Mouse (Mus musculus): ENCODE data around the gene Rangap1. TPM values are rescaled to one million over a fixed set of nuclear protein-coding genes. Genes with fewer than 3 reads are reported as not detected.
A peak's percentile ranks its signal among the peaks of the same experiment; 100 is the strongest.
"Not testable (repeated sequence)": the region's sequence is repeated elsewhere in the genome, so short reads cannot be mapped to it uniquely, and the experiment has no call there.

Gene Rangap1
- polyA plus RNA-seq, 1 experiment from 2014 or later, result 95.7 TPM

DNA sequence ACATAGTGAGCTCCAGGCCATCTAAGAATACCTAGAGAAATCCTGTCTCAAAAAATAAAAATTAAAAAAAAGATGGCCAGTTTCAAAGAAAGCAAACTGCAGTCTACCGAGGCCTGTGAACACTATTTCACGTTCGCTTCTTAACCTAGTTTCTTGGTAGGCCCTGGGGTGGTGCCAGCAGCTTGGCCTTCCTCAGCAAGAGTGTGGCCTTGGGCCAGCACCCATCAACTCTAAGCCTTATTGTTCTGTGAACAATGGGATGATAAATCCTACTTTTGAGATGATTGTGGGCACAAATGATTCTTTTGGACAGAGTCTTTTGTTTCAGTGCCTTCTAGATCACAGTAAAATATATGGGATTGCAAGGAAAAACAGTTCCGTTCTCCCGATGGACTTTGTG, 13.4 kb upstream of the Rangap1 start:
- no peak overlapping the region for H3K9ac ChIP-seq (ENCODE audit: low read length)
- whole genome bisulfite sequencing, result 77% methylated on average over 5 of the region's 5 CpGs
- H3K27ac ChIP-seq (ENCODE audit: low read length), result no peak overlapping the region
- H3K4me1 ChIP-seq (replicated peaks; ENCODE audit: control insufficient read depth, insufficient read depth, low read length), result no peaks in the 10 kb centered on the region
- no peaks in the 10 kb centered on the region for H3K9me3 ChIP-seq (ENCODE audit: control insufficient read depth, low read length)
- H3K4me3 ChIP-seq (ENCODE audit: low read length), result no peak overlapping the region
- H3K27me3 ChIP-seq (ENCODE audit: control insufficient read depth, insufficient read depth, low read depth, low read length), result no peaks in the 10 kb centered on the region
- H3K36me3 ChIP-seq (ENCODE audit: control insufficient read depth, insufficient read depth, low read length), result peaks cover 10% of the 10 kb centered on the region; the same call in 1 of the 2 replicates
- no peak for ATAC-seq (ENCODE audit: low read depth)
- no peak overlapping the region for H3K4me2 ChIP-seq (ENCODE audit: low read depth, low read length)

- Histone ChIP-seq H3K4me1 (replicated peaks; ENCODE audit: control insufficient read depth, insufficient read depth, low read length) (no peaks in the 10 kb centered on the region), H3K9ac (ENCODE audit: low read length) (no peak overlapping the region), H3K36me3 (ENCODE audit: control insufficient read depth, insufficient read depth, low read length) (peaks cover 6% of the 10 kb centered on the region; the same call in 1 of the 2 replicates), H3K27me3 (ENCODE audit: control insufficient read depth, insufficient read depth, low read depth, low read length) (no peaks in the 10 kb centered on the region), H3K27ac (ENCODE audit: low read length) (no peak overlapping the region), H3K4me3 (ENCODE audit: low read length) (no peak overlapping the region), H3K9me3 (ENCODE audit: control insufficient read depth, low read length) (no peaks in the 10 kb centered on the region), H3K4me2 (ENCODE audit: low read depth, low read length) (no peak overlapping the region)
- WGBS, result 92% methylated on average over 9 of the region's 9 CpGs
- ATAC-seq (ENCODE audit: low read depth), result no peak
These were observed 8.3 kb upstream of the Rangap1 start for GRCm38 (mm10) chr15:81753669-81754068.

- no peaks in the 10 kb centered on the region for H3K9me3 ChIP-seq (ENCODE audit: control insufficient read depth, low read length)
- WGBS, result 60% methylated on average over 14 of the region's 14 CpGs
These were observed 4.4 kb upstream of the Rangap1 start for GRCm38 (mm10) chr15:81749742-81750141.

DNA sequence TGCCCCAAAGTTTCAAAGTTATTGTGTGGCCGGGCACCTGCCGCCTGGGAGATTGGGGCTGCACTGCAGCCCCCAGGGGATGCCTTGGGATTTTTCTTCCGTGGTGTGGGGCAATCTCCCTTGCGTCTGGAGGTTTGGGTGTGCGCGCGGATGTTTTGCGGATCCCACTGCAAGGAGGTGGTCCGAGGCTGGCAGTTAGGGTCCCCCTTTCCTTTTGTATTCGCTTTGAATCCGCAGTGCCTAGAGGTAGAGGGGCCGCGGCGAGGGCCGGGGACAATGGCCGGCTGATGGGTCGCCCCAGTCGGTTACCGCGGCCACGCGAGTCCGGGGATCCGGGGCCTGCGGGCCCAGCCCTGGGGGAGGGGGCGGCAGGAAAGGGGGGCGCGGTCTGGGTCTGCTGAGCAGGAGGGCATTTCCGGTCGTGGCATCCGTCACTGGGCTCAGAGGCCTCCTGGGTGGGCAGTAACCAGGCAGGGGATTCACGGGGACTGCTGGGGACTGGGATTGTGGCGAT, 328 bp upstream of the Rangap1 start:
- Histone ChIP-seq H3K36me3 (ENCODE audit: control insufficient read depth, insufficient read depth, low read length) (no peaks in the 10 kb centered on the region), H3K4me1 (replicated peaks; ENCODE audit: control insufficient read depth, insufficient read depth, low read length) (peaks cover 8% of the 10 kb centered on the region), H3K9ac (ENCODE audit: low read length) (peak overlapping the region; percentile 93), H3K9me3 (ENCODE audit: control insufficient read depth, low read length) (no peaks in the 10 kb centered on the region), H3K4me2 (ENCODE audit: low read depth, low read length) (peak overlapping the region; percentile 71), H3K4me3 (ENCODE audit: low read length) (peak overlapping the region; percentile 79), H3K27ac (ENCODE audit: low read length) (peak overlapping the region; percentile 90), H3K27me3 (ENCODE audit: control insufficient read depth, insufficient read depth, low read depth, low read length) (no peaks in the 10 kb centered on the region)
- peak; percentile 85 for ATAC-seq (ENCODE audit: low read depth)
- WGBS, result under 1% methylated on average over 28 of the region's 33 CpGs

More at GRCm38 (mm10) chr15:81749742-81750141, 4.4 kb upstream of the Rangap1 start:
- Histone ChIP-seq H3K4me3 (ENCODE audit: low read length) (no peak overlapping the region), H3K9ac (ENCODE audit: low read length) (no peak overlapping the region), H3K4me2 (ENCODE audit: low read depth, low read length) (no peak overlapping the region), H3K27ac (ENCODE audit: low read length) (no peak overlapping the region), H3K36me3 (ENCODE audit: control insufficient read depth, insufficient read depth, low read length) (0 out of 2 replicates have a peak, but pooled peaks cover 2% of the 10 kb centered on the region), H3K4me1 (replicated peaks; ENCODE audit: control insufficient read depth, insufficient read depth, low read length) (peaks cover 5% of the 10 kb centered on the region), H3K27me3 (ENCODE audit: control insufficient read depth, insufficient read depth, low read depth, low read length) (no peaks in the 10 kb centered on the region)
- ATAC-seq (ENCODE audit: low read depth), result no peak

DNA sequence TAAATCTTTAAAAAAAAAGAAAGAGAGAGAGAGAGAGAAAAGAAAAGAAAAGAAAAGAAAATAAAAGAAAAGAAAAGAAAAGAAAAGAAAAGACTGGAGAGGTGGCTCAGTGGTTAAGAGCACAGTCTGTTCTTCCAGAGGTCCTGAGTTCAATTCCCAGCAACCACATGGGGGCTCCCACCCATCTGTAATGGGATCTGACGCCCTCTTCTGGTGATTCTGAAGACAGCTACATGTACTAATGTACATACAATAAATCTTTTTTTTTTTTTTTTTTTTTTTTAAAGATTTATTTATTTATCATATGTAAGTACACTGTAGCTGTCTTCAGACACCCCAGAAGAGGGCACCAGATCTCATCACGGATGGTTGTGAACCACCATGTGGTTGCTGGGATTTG, 3.0 kb downstream of the Rangap1 start:
- not testable (repeated sequence) for H3K36me3 ChIP-seq (ENCODE audit: control insufficient read depth, insufficient read depth, low read length); H3K9ac ChIP-seq (ENCODE audit: low read length); H3K27ac ChIP-seq (ENCODE audit: low read length); H3K4me3 ChIP-seq (ENCODE audit: low read length); H3K27me3 ChIP-seq (ENCODE audit: control insufficient read depth, insufficient read depth, low read depth, low read length); H3K4me1 ChIP-seq (replicated peaks; ENCODE audit: control insufficient read depth, insufficient read depth, low read length); ATAC-seq (ENCODE audit: low read depth); H3K9me3 ChIP-seq (ENCODE audit: control insufficient read depth, low read length); H3K4me2 ChIP-seq (ENCODE audit: low read depth, low read length)
- 10% methylated on average over 1 of the region's 2 CpGs for WGBS

- no peak overlapping the region for H3K27ac ChIP-seq (ENCODE audit: low read length)
These were observed 5.4 kb downstream of the Rangap1 start for GRCm38 (mm10) chr15:81739924-81740323.

DNA sequence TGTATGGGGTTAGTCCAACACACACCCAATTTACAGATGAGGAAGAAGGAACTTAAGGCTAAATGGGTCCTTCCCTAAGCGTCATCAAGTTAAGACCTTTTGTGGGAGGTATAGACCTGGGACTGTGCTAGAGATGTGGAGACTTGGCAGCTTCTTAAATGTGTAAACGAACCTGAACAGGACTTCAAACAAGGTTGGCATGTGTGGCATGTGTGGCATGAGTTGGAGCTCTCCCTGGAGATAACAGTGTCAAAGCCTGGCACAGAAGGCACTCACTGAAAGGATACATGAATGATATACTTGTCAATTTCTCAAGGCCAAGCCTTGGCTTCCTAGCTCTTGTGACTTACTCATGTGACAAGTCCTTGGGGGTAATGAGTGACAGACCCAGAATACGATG, 6.0 kb downstream of the Rangap1 start:
- 54% methylated on average over 3 of the region's 3 CpGs for WGBS
- Histone ChIP-seq H3K4me2 (ENCODE audit: low read depth, low read length) (no peak overlapping the region), H3K9ac (ENCODE audit: low read length) (no peak overlapping the region), H3K4me3 (ENCODE audit: low read length) (no peak overlapping the region), H3K4me1 (replicated peaks; ENCODE audit: control insufficient read depth, insufficient read depth, low read length) (0 out of 2 replicates have a peak, but pooled peaks cover under 1% of the 10 kb centered on the region), H3K9me3 (ENCODE audit: control insufficient read depth, low read length) (no peaks in the 10 kb centered on the region), H3K27me3 (ENCODE audit: control insufficient read depth, insufficient read depth, low read depth, low read length) (no peaks in the 10 kb centered on the region), H3K36me3 (ENCODE audit: control insufficient read depth, insufficient read depth, low read length) (no peaks in the 10 kb centered on the region), H3K27ac (ENCODE audit: low read length) (no peak overlapping the region)
- ATAC-seq (ENCODE audit: low read depth), result peak; percentile 70; the same call in 1 of the 2 replicates

More at GRCm38 (mm10) chr15:81739924-81740323, 5.4 kb downstream of the Rangap1 start:
- no peak for ATAC-seq (ENCODE audit: low read depth)
- H3K9me3 ChIP-seq (ENCODE audit: control insufficient read depth, low read length), result no peaks in the 10 kb centered on the region
- WGBS, result 2% methylated on average over 2 of the region's 2 CpGs
- H3K4me2 ChIP-seq (ENCODE audit: low read depth, low read length), result no peak overlapping the region
- H3K9ac ChIP-seq (ENCODE audit: low read length), result no peak overlapping the region
- no peaks in the 10 kb centered on the region for H3K27me3 ChIP-seq (ENCODE audit: control insufficient read depth, insufficient read depth, low read depth, low read length)
- no peak overlapping the region for H3K4me3 ChIP-seq (ENCODE audit: low read length)
- H3K36me3 ChIP-seq (ENCODE audit: control insufficient read depth, insufficient read depth, low read length), result no peaks in the 10 kb centered on the region
- H3K4me1 ChIP-seq (replicated peaks; ENCODE audit: control insufficient read depth, insufficient read depth, low read length), result 0 out of 2 replicates have a peak, but pooled peaks cover 3% of the 10 kb centered on the region

DNA sequence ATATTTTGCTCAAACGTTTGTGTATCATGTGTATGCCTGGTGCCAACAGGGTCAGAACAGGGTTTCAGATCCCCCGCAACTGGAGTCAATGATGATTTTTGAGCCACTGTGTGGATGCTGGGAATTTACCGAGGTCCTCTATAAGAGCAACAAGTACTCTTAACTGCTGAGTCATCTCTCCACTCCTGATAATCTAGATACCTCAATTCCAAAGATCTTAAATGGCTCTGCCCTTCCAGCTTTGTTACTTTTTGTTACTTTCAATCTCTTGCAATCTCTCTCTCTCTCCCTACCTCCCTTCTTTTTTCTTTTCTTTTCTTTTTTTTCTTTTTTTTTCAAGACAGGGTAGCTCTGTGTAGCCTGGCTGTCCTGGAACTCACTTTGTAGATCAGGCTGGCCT, 10.3 kb downstream of the Rangap1 start:
- Histone ChIP-seq H3K4me1 (replicated peaks; ENCODE audit: control insufficient read depth, insufficient read depth, low read length) (no peaks in the 10 kb centered on the region), H3K36me3 (ENCODE audit: control insufficient read depth, insufficient read depth, low read length) (no peaks in the 10 kb centered on the region), H3K27me3 (ENCODE audit: control insufficient read depth, insufficient read depth, low read depth, low read length) (no peaks in the 10 kb centered on the region), H3K27ac (ENCODE audit: low read length) (no peak overlapping the region), H3K9ac (ENCODE audit: low read length) (no peak overlapping the region), H3K4me2 (ENCODE audit: low read depth, low read length) (no peak overlapping the region), H3K9me3 (ENCODE audit: control insufficient read depth, low read length) (no peaks in the 10 kb centered on the region), H3K4me3 (ENCODE audit: low read length) (no peak overlapping the region)
- ATAC-seq (ENCODE audit: low read depth), result no peak
- WGBS, result 40% methylated on average over 3 of the region's 3 CpGs

GRCm38 (mm10) chr15:81729792-81730635, 15.3 kb downstream of the Rangap1 start:
- Histone ChIP-seq H3K36me3 (ENCODE audit: control insufficient read depth, insufficient read depth, low read length) (no peaks in the 10 kb centered on the region), H3K27ac (ENCODE audit: low read length) (peak overlapping the region; percentile 78), H3K4me3 (ENCODE audit: low read length) (peak overlapping the region; percentile 84), H3K4me1 (replicated peaks; ENCODE audit: control insufficient read depth, insufficient read depth, low read length) (peaks cover 15% of the 10 kb centered on the region), H3K4me2 (ENCODE audit: low read depth, low read length) (peak overlapping the region; percentile 78), H3K27me3 (ENCODE audit: control insufficient read depth, insufficient read depth, low read depth, low read length) (no peaks in the 10 kb centered on the region), H3K9ac (ENCODE audit: low read length) (peak overlapping the region; percentile 87), H3K9me3 (ENCODE audit: control insufficient read depth, low read length) (no peaks in the 10 kb centered on the region)
- 5% methylated on average over 41 of the region's 41 CpGs for WGBS
- peak; percentile 99 for ATAC-seq (ENCODE audit: low read depth)

All from lung, embryonic 16.5 days (tissue).